Mouse (Mus musculus) stomach, postnatal 0 days (tissue): Measurements from ENCODE around the gene Gm17387. TPM values are rescaled to one million over a fixed set of nuclear protein-coding genes. Genes with fewer than 3 reads are reported as not detected.

Source experiments
- ATAC-seq: fragments of 200-750 bp; cut with Nextera tagmentation; 2 replicates; pipeline ENCODE4 v1.8.0; 2017; ENCODE audit not compliant: low FRiP score, low TSS enrichment
- DNase-seq: peaks from one replicate; pipeline ENCODE4 v3.0.0-alpha.2; 2016; ENCODE audit warnings: low spot score
- H3K27ac ChIP-seq: fragments of 300-500 bp; sonication (generic); replicated peaks from 2 replicates; pipeline ENCODE4 v1.5.1; 2014; ENCODE audit warnings: mild to moderate bottlenecking, control low read depth
- H3K27me3 ChIP-seq: fragments of 300-500 bp; sonication (generic); 2 replicates; pipeline ENCODE4 v1.6.1; 2014; ENCODE audit warnings: low read length; ENCODE audit not compliant: control insufficient read depth, insufficient read depth
- H3K36me3 ChIP-seq: fragments of 300-500 bp; sonication (generic); 2 replicates; pipeline ENCODE4 v1.6.1; 2014; ENCODE audit warnings: low read length, mixed read lengths; ENCODE audit not compliant: control insufficient read depth, insufficient read depth
- H3K4me1 ChIP-seq: fragments of 300-500 bp; sonication (generic); replicated peaks from 2 replicates; pipeline ENCODE4 v1.6.1; 2014; ENCODE audit warnings: antibody characterized with exemption; ENCODE audit not compliant: control insufficient read depth, insufficient read depth
- H3K4me2 ChIP-seq: fragments of 300-500 bp; sonication (generic); replicated peaks from 2 replicates; pipeline ENCODE4 v1.6.1; 2014; ENCODE audit warnings: low read depth, mild to moderate bottlenecking, control low read depth, moderate library complexity
- H3K4me3 ChIP-seq: fragments of 300-500 bp; sonication (generic); 2 replicates; pipeline ENCODE4 v1.5.1; 2014; ENCODE audit warnings: low read depth, low read length, control low read depth
- H3K9ac ChIP-seq: fragments of 300-500 bp; sonication (generic); 2 replicates; pipeline ENCODE4 v1.6.1; 2014; ENCODE audit warnings: mild to moderate bottlenecking, low read length, control low read depth, mixed read lengths
- H3K9me3 ChIP-seq: fragments of 300-500 bp; sonication (generic); 2 replicates; pipeline ENCODE4 v1.6.1; 2016; ENCODE audit warnings: low read length; ENCODE audit not compliant: control insufficient read depth
- CTCF ChIP-seq: IDR thresholded peaks from 2 replicates; pipeline ENCODE4 v1.5.1; 2016; ENCODE audit warnings: antibody characterized with exemption, low read depth, mild to moderate bottlenecking, moderate library complexity
- EP300 ChIP-seq: optimal IDR thresholded peaks from 2 replicates; pipeline ENCODE3; 2016; ENCODE audit warnings: antibody characterized with exemption
- WGBS: fragments of 180-500 bp; shearing (Covaris S2); extraction: QIAGEN DNeasy Blood & Tissue Kit; methylation state at CpG from one replicate; pipeline ENCODE4 v1.1.7; 2014; 5-methylcytosine and 5-hydroxymethylcytosine counted together
- polyA plus RNA-seq: library from polyadenylated mRNA; unstranded; fragments of >200 nt; fragmentation: Nextera tagmentation; extraction: Ambion mirVana; gene quantifications from 2 replicates; pipeline ENCODE4 v1.2.1, GENCODE M21; 2015

Gene Gm17387
- polyA plus RNA-seq, 1 experiment from 2014 or later: not detected

GRCm38 (mm10) chr7:140990622-140991021 lies 38.3 kb upstream of the Gm17387 start:
- Histone ChIP-seq H3K9ac (no peak overlapping the region), H3K4me1 (no peaks in the 10 kb centered on the region; the same call in 1 of the 2 replicates), H3K36me3 (no peaks in the 10 kb centered on the region), H3K4me3 (no peak overlapping the region), H3K4me2 (no peak overlapping the region), H3K9me3 (no peaks in the 10 kb centered on the region), H3K27ac (no peak overlapping the region), H3K27me3 (no peaks in the 10 kb centered on the region)
- TF ChIP-seq CTCF (no peak), EP300 (no peak)
- no peak for DNase-seq
- ATAC-seq: no peak
- WGBS: 71% methylated on average over 5 of the region's 5 CpGs

DNA sequence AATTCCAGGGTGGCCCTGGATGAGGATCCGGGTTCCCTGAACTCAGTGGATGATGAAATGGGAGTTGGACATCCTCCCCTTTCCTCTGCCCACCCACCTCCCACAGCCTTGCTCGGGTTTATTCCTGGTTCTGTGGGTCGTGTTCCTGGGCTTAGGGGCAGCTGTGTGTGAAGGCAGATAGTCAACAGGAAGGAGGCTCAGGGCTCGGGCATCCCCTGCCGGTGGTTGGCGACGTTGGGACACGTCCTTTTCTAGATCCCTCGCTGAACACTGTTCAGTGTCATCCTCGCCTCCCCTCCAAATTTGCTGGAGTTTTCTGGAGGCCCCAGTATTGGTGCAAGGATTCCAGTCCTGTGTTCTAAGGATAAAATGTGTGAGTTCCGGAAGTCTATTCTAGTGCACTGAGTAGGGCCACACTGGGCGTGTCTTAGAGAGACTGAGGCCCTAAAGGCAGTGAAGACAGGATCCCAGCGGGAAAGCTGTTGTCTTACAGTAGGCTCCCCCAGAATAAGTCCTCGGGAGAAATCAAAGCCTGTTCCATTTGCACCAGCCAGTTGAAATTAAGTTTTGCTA lies 37.7 kb upstream of the Gm17387 start:
- TF ChIP-seq CTCF: no peak
- Histone ChIP-seq H3K9me3 (no peaks in the 10 kb centered on the region), H3K4me3 (no peak overlapping the region), H3K4me1 (no peaks in the 10 kb centered on the region; the same call in 1 of the 2 replicates), H3K4me2 (no peak overlapping the region), H3K9ac (no peak overlapping the region), H3K27me3 (no peaks in the 10 kb centered on the region), H3K36me3 (no peaks in the 10 kb centered on the region), H3K27ac (no peak overlapping the region)
- ATAC-seq: 0 out of 2 replicates have a peak, but pooled peaks have one; percentile 11
- 82% methylated on average over 14 of the region's 14 CpGs for WGBS
- no peak for DNase-seq

DNA sequence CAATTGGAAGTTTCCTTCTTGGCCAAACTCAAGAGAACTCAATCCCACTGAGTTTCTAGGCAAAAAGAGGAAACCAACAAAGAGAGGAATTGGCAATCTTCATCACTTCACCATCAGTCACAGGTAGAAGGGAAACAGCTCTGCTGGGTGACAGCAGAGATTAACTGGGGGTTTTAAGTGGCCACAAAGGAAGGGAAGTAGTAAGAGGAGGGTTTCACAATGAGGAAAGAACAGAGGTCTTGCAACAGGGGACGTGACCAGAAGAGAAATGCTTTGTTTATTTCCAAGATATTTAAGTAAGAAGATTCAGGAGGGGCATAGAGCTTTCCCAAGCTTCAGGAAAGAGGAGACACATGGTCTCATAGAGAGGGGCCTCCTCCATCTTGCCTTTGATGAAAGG lies 31.1 kb upstream of the Gm17387 start:
- H3K27me3 ChIP-seq: no peaks in the 10 kb centered on the region
- DNase-seq (no peak), ATAC-seq (no peak)
- WGBS: 31% methylated on average over 1 of the region's 1 CpGs
- H3K27ac ChIP-seq: no peak overlapping the region
- TF ChIP-seq CTCF: no peak
- no peak for TF ChIP-seq EP300
- no peaks in the 10 kb centered on the region for H3K9me3 ChIP-seq
- H3K4me1 ChIP-seq: no peaks in the 10 kb centered on the region
- H3K4me3 ChIP-seq: no peak overlapping the region
- H3K36me3 ChIP-seq: no peaks in the 10 kb centered on the region
- H3K4me2 ChIP-seq: no peak overlapping the region
- H3K9ac ChIP-seq: no peak overlapping the region

GRCm38 (mm10) chr7:140998853-140999700 lies 29.9 kb upstream of the Gm17387 start:
- no peaks in the 10 kb centered on the region for H3K4me1 ChIP-seq
- no peaks in the 10 kb centered on the region for H3K36me3 ChIP-seq
- no peaks in the 10 kb centered on the region for H3K9me3 ChIP-seq
- ATAC-seq (no peak), DNase-seq (no peak)
- 88% methylated on average over 11 of the region's 11 CpGs for WGBS
- H3K4me2 ChIP-seq: no peak overlapping the region
- H3K4me3 ChIP-seq: no peak overlapping the region
- H3K9ac ChIP-seq: no peak overlapping the region
- no peaks in the 10 kb centered on the region for H3K27me3 ChIP-seq
- TF ChIP-seq CTCF (no peak), EP300 (no peak)
- H3K27ac ChIP-seq: no peak overlapping the region

DNA sequence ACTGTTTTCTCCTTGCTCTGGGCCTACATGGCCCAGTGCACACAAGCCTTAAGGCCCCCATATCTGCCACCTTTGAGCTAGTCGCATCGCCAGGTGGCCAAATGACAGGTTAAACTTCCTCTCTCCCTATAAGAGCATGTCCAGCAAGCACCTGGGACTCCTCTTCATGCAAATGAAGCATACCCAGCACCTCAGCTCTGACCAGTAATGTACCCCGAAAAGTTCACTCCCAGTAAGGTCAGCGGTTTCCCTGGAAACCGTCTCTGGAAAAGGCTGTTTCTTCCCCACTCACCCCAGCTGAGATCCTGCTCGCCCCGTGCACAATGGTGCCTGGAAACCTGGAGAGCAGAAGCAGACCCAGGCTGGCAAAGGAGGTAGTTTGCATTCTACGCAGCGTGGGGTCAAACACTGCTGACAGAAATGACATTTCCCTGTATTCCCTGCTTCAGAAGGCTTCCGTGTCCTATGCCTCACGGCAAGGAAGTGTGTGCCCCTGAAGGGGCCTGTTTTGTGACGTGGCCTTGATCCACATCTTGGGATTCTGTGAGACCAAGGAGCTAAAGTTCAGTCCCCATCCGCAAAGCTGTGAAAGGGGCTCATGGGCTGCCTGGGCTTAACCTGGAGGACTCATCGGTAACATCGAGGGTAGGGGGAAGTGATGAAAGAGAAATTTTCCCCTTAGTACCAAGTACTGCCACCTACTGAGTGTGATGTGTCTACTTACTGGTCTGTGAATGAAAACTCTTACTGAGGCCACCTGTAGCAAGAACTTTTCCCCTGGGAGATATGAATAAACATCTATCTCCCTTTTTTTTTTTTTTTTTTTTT lies 27.8 kb upstream of the Gm17387 start:
- no peak overlapping the region for H3K27ac ChIP-seq
- 80% methylated on average over 15 of the region's 15 CpGs for WGBS
- DNase-seq: no peak
- no peak overlapping the region for H3K4me2 ChIP-seq
- H3K36me3 ChIP-seq: no peaks in the 10 kb centered on the region
- H3K27me3 ChIP-seq: no peaks in the 10 kb centered on the region
- H3K4me1 ChIP-seq: no peaks in the 10 kb centered on the region
- no peaks in the 10 kb centered on the region for H3K9me3 ChIP-seq
- no peak for TF ChIP-seq CTCF
- TF ChIP-seq EP300: no peak
- H3K4me3 ChIP-seq: no peak overlapping the region
- H3K9ac ChIP-seq: no peak overlapping the region
- no peak for ATAC-seq
